Mouse (Mus musculus) myocyte (in vitro differentiated cells): Measurements from ENCODE around the gene Palld.

Experiments
- CEBPB ChIP-seq: IDR thresholded peaks from 2 replicates; pipeline ENCODE4 v1.6.1; 2011; ENCODE audit warnings: mild to moderate bottlenecking, moderate library complexity; ENCODE audit not compliant: poor library complexity, insufficient read depth, severe bottlenecking
- E2F4 ChIP-seq: IDR thresholded peaks from one replicate; pipeline ENCODE4 v1.6.1; 2011; ENCODE audit warnings: mild to moderate bottlenecking, control low read depth, moderate library complexity; ENCODE audit not compliant: insufficient read depth
- MAX ChIP-seq: IDR thresholded peaks from one replicate; pipeline ENCODE4 v1.6.1; 2011; ENCODE audit warnings: low read depth, mild to moderate bottlenecking, control low read depth
- MYOD1 ChIP-seq, 3 experiments: IDR thresholded peaks; one replicate each; pipeline ENCODE4 v1.6.1; 2011; ENCODE audit warnings: control low read depth in 2 of 3, low read depth in 2 of 3, mild to moderate bottlenecking in 2 of 3, moderate library complexity in 1 of 3; ENCODE audit not compliant: insufficient read length in 2 of 3, control insufficient read depth in 1 of 3
- MYOG ChIP-seq, 3 experiments: IDR thresholded peaks; one replicate each; pipeline ENCODE4 v1.6.1; 2011; ENCODE audit warnings: control low read depth in 2 of 3, low read depth in 2 of 3, mild to moderate bottlenecking in 2 of 3; ENCODE audit not compliant: insufficient read length in 2 of 3, control insufficient read depth in 1 of 3, insufficient read depth in 1 of 3
- POLR2A ChIP-seq: IDR thresholded peaks from one replicate; pipeline ENCODE4 v1.6.1; 2011; ENCODE audit warnings: low read depth, mild to moderate bottlenecking, control low read depth, moderate library complexity; ENCODE audit not compliant: insufficient read length
- POLR2AphosphoS2 ChIP-seq: IDR thresholded peaks from one replicate; pipeline ENCODE4 v1.6.1; 2011; ENCODE audit warnings: low read depth, control low read depth; ENCODE audit not compliant: insufficient read length
- TCF12 ChIP-seq: IDR thresholded peaks from one replicate; pipeline ENCODE4 v1.6.1; 2011; ENCODE audit warnings: mild to moderate bottlenecking, control low read depth; ENCODE audit not compliant: poor library complexity, insufficient read depth, severe bottlenecking
- TCF3 ChIP-seq: IDR thresholded peaks from one replicate; pipeline ENCODE4 v1.6.1; 2011; ENCODE audit warnings: low read depth, control low read depth; ENCODE audit not compliant: insufficient read length
- USF1 ChIP-seq: IDR thresholded peaks from one replicate; pipeline ENCODE4 v1.6.1; 2011; ENCODE audit warnings: low read depth, mild to moderate bottlenecking, control low read depth, moderate library complexity

- no peak for TF ChIP-seq POLR2A
- no peak for TF ChIP-seq USF1
- TF ChIP-seq MYOG (IDR thresholded peaks at IDR 0.05; ENCODE audit: control insufficient read depth in 1 of 3, insufficient read depth in 1 of 3, insufficient read length in 2 of 3, low read depth in 2 of 3), result no peak
- no peak for TF ChIP-seq MAX
- TF ChIP-seq E2F4, result no peak
- no peak for TF ChIP-seq CEBPB
- TF ChIP-seq MYOD1 (IDR thresholded peaks at IDR 0.05; ENCODE audit: control insufficient read depth in 1 of 3, insufficient read length in 2 of 3, low read depth in 2 of 3), result no peak
- no peak for TF ChIP-seq TCF3
- TF ChIP-seq POLR2AphosphoS2, result no peak
- TF ChIP-seq TCF12, result no peak
Observed at GRCm38 (mm10) chr8:61651955-61652354, 250.5 kb downstream of the Palld start.
